Mouse (Mus musculus): ENCODE data around the gene Dlgap1. TPM values are rescaled to one million over a fixed set of nuclear protein-coding genes. Genes with fewer than 3 reads are reported as not detected.
"Not testable (repeated sequence)": the region's sequence is repeated elsewhere in the genome, so short reads cannot be mapped to it uniquely, and the experiment has no call there.

Gene Dlgap1
- total RNA-seq, 2 experiments from 2014 or later: 196 to 203 TPM

- intact Hi-C loops (cut with DNase I): no loop called here
- DNase-seq (ENCODE audit: extremely low spot score in 1 of 2, low spot score in 2 of 2): no peak
Measured at GRCm38 (mm10) chr17:70570848-70571247, 602.0 kb downstream of the Dlgap1 start.

- intact Hi-C loops (cut with DNase I): no loop called here
- no peak for DNase-seq (ENCODE audit: extremely low spot score in 1 of 2, low spot score in 2 of 2)
Measured at GRCm38 (mm10) chr17:70583042-70583441, 614.2 kb downstream of the Dlgap1 start.

GRCm38 (mm10) chr17:70586735-70587425 is 618.0 kb downstream of the Dlgap1 start:
- intact Hi-C loops (cut with DNase I): no loop called here
- DNase-seq (ENCODE audit: extremely low spot score in 1 of 2, low spot score in 2 of 2): no peak

- DNase-seq (ENCODE audit: extremely low spot score in 1 of 2, low spot score in 2 of 2); intact Hi-C loops (cut with DNase I): not testable (repeated sequence)
Measured at GRCm38 (mm10) chr17:70587975-70588630, 619.2 kb downstream of the Dlgap1 start.

GRCm38 (mm10) chr17:70588691-70589090 is 619.8 kb downstream of the Dlgap1 start:
- intact Hi-C loops (cut with DNase I): no loop called here
- no peak for DNase-seq (ENCODE audit: extremely low spot score in 1 of 2, low spot score in 2 of 2)

- intact Hi-C loops (cut with DNase I): no loop called here
Measured at GRCm38 (mm10) chr17:70589140-70589539, 620.3 kb downstream of the Dlgap1 start.

GRCm38 (mm10) chr17:70590506-70590905 is 621.6 kb downstream of the Dlgap1 start:
- no peak for DNase-seq (ENCODE audit: extremely low spot score in 1 of 2, low spot score in 2 of 2)
- intact Hi-C loops (cut with DNase I): no loop called here

More at GRCm38 (mm10) chr17:70589140-70589539, 620.3 kb downstream of the Dlgap1 start:
- no peak for DNase-seq (ENCODE audit: extremely low spot score in 1 of 2, low spot score in 2 of 2)

- intact Hi-C loops (cut with DNase I): no loop called here
- no peak for DNase-seq (ENCODE audit: extremely low spot score in 1 of 2, low spot score in 2 of 2)
Measured at GRCm38 (mm10) chr17:70594277-70594676, 625.4 kb downstream of the Dlgap1 start.

- no peak for DNase-seq (ENCODE audit: extremely low spot score in 1 of 2, low spot score in 2 of 2)
- intact Hi-C loops (cut with DNase I): no loop called here
Measured at GRCm38 (mm10) chr17:70596326-70596725, 627.5 kb downstream of the Dlgap1 start.

- intact Hi-C loops (cut with DNase I): no loop called here
- DNase-seq (ENCODE audit: extremely low spot score in 1 of 2, low spot score in 2 of 2): no peak
Measured at GRCm38 (mm10) chr17:70600462-70600861, 631.6 kb downstream of the Dlgap1 start.

GRCm38 (mm10) chr17:70602051-70602450 is 633.2 kb downstream of the Dlgap1 start:
- intact Hi-C loops (cut with DNase I): no loop called here
- no peak for DNase-seq (ENCODE audit: extremely low spot score in 1 of 2, low spot score in 2 of 2)

- DNase-seq (ENCODE audit: extremely low spot score in 1 of 2, low spot score in 2 of 2): no peak
- intact Hi-C loops (cut with DNase I): no loop called here
Measured at GRCm38 (mm10) chr17:70605659-70606058, 636.8 kb downstream of the Dlgap1 start.

GRCm38 (mm10) chr17:70612171-70612570 is 643.3 kb downstream of the Dlgap1 start:
- intact Hi-C loops (cut with DNase I): no loop called here
- no peak for DNase-seq (ENCODE audit: extremely low spot score in 1 of 2, low spot score in 2 of 2)

GRCm38 (mm10) chr17:70613897-70614296 is 645.0 kb downstream of the Dlgap1 start:
- DNase-seq (ENCODE audit: extremely low spot score in 1 of 2, low spot score in 2 of 2): no peak
- intact Hi-C loops (cut with DNase I): no loop called here

- no peak for DNase-seq (ENCODE audit: extremely low spot score in 1 of 2, low spot score in 2 of 2)
- intact Hi-C loops (cut with DNase I): no loop called here
Measured at GRCm38 (mm10) chr17:70614407-70615060, 645.7 kb downstream of the Dlgap1 start.

GRCm38 (mm10) chr17:70622493-70622892 is 653.6 kb downstream of the Dlgap1 start:
- DNase-seq (ENCODE audit: extremely low spot score in 1 of 2, low spot score in 2 of 2): peak in 1 of 2 experiments; percentile 48
- intact Hi-C loops (cut with DNase I): no loop called here

GRCm38 (mm10) chr17:70626396-70626795 is 657.5 kb downstream of the Dlgap1 start:
- DNase-seq (ENCODE audit: extremely low spot score in 1 of 2, low spot score in 2 of 2): no peak
- intact Hi-C loops (cut with DNase I): no loop called here

- no peak for DNase-seq (ENCODE audit: extremely low spot score in 1 of 2, low spot score in 2 of 2)
- intact Hi-C loops (cut with DNase I): no loop called here
Measured at GRCm38 (mm10) chr17:70626925-70627324, 658.1 kb downstream of the Dlgap1 start.

- intact Hi-C loops (cut with DNase I): loop anchor here (5.0 kb wide), 1 partner anchor 198 kb away; no protein-coding TSS in a partner anchor
- DNase-seq (ENCODE audit: extremely low spot score in 1 of 2, low spot score in 2 of 2): peak; percentile 40 to 77
Measured at GRCm38 (mm10) chr17:70629653-70630378, 660.9 kb downstream of the Dlgap1 start.

Data from left cerebral cortex, postnatal 10 days (tissue).